Mouse (Mus musculus) limb, embryonic 14.5 days (tissue): Measurements from ENCODE around the gene Il17rc. TPM values are rescaled to one million over a fixed set of nuclear protein-coding genes. Genes with fewer than 3 reads are reported as not detected.

Source experiments
- ATAC-seq: fragments of 200-750 bp; cut with Nextera tagmentation; 2 replicates; pipeline ENCODE4 v1.8.0; 2017; ENCODE audit warnings: low read depth, moderate number of reproducible peaks, moderate TSS enrichment; ENCODE audit not compliant: low FRiP score
- DNase-seq: peaks from one replicate; pipeline ENCODE4 v3.0.0-alpha.2; 2015; ENCODE audit warnings: low spot score
- H3K27ac ChIP-seq: fragments of 300-500 bp; sonication (generic); replicated peaks from 2 replicates; pipeline ENCODE4 v1.5.1; 2014; ENCODE audit warnings: low read depth, mild to moderate bottlenecking, low read length, moderate library complexity, mixed read lengths
- H3K27me3 ChIP-seq: fragments of 300-500 bp; sonication (generic); 2 replicates; pipeline ENCODE4 v1.6.1; 2014; ENCODE audit warnings: low read length, mixed read lengths; ENCODE audit not compliant: control insufficient read depth, insufficient read depth
- H3K36me3 ChIP-seq: fragments of 300-500 bp; sonication (generic); 2 replicates; pipeline ENCODE4 v1.6.1; 2014; ENCODE audit warnings: mild to moderate bottlenecking, low read length, moderate library complexity, mixed read lengths; ENCODE audit not compliant: control insufficient read depth, insufficient read depth
- H3K4me1 ChIP-seq: fragments of 300-500 bp; sonication (generic); 2 replicates; pipeline ENCODE4 v1.6.1; 2014; ENCODE audit warnings: antibody characterized with exemption, low read length, mixed read lengths; ENCODE audit not compliant: control insufficient read depth, insufficient read depth
- H3K4me2 ChIP-seq: fragments of 300-500 bp; sonication (generic); replicated peaks from 2 replicates; pipeline ENCODE4 v1.6.1; 2014; ENCODE audit warnings: low read depth, mild to moderate bottlenecking, low read length, moderate library complexity; ENCODE audit not compliant: severe bottlenecking
- H3K4me3 ChIP-seq: fragments of 300-500 bp; sonication (generic); replicated peaks from 2 replicates; pipeline ENCODE4 v1.5.1; 2014; ENCODE audit warnings: low read length
- H3K9ac ChIP-seq: fragments of 300-500 bp; sonication (generic); 2 replicates; pipeline ENCODE4 v1.6.1; 2014; ENCODE audit warnings: mild to moderate bottlenecking, low read depth, low read length, moderate library complexity; ENCODE audit not compliant: severe bottlenecking
- H3K9me3 ChIP-seq: fragments of 300-500 bp; sonication (generic); 2 replicates; pipeline ENCODE4 v1.6.1; 2016; ENCODE audit warnings: low read length; ENCODE audit not compliant: control insufficient read depth
- POLR2A ChIP-seq: fragments of 200-500 bp; IDR thresholded peaks from 2 replicates; pipeline ENCODE4 v1.8.0; 2012; ENCODE audit warnings: inconsistent platforms, mild to moderate bottlenecking, moderate library complexity, borderline replicate concordance; ENCODE audit not compliant: insufficient read depth, insufficient read length; ENCODE audit errors: extremely low read depth
- WGBS: fragments of 180-500 bp; shearing (Covaris S2); extraction: QIAGEN DNeasy Blood & Tissue Kit; methylation state at CpG from one replicate; pipeline ENCODE4 v1.1.7; 2014; 5-methylcytosine and 5-hydroxymethylcytosine counted together
- polyA plus RNA-seq, 2 experiments: library from polyadenylated mRNA; depleted of rRNA in 1 of 2; stranded (reverse) in 1 of 2; unstranded in 1 of 2; fragments of >200 nt; fragmentation: Nextera tagmentation in 1 of 2; extraction: Ambion mirVana in 1 of 2; gene quantifications; 2 replicates each; pipeline versions ENCODE4 v1.2.1 to v1.2.3; 2012 to 2014

Il17rc gene
- polyA plus RNA-seq, 2 experiments = 21.5 to 28.2 TPM

DNA sequence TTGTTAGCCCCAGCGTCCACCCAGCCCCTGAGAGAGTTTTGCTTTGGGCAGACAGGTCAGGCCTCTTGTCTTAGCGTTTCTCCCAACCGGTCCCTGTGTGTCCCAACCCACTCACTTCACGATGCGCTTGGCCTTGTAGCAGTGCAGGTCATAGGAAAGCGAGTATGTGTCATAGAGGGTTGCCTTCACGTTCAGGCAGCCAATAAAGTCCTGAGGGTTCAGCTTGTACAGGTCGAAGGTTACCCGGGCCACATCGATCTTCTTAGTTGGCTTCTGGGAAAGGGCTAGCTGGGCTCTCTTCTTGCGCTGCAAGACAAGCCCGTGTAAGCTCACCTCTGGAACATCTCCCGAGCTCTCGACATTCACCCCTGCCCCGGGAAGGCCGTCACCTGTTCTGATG is 43.2 kb upstream of the Il17rc start:
- Histone ChIP-seq H3K4me2 (no peak overlapping the region), H3K36me3 (no peaks in the 10 kb centered on the region), H3K9ac (no peak overlapping the region), H3K27ac (no peak overlapping the region), H3K27me3 (no peaks in the 10 kb centered on the region), H3K4me3 (no peak overlapping the region), H3K4me1 (no peaks in the 10 kb centered on the region), H3K9me3 (no peaks in the 10 kb centered on the region)
- whole genome bisulfite sequencing = 90% methylated on average over 16 of the region's 16 CpGs
- TF ChIP-seq POLR2A = no peak
- DNase-seq = no peak
- ATAC-seq = no peak

DNA sequence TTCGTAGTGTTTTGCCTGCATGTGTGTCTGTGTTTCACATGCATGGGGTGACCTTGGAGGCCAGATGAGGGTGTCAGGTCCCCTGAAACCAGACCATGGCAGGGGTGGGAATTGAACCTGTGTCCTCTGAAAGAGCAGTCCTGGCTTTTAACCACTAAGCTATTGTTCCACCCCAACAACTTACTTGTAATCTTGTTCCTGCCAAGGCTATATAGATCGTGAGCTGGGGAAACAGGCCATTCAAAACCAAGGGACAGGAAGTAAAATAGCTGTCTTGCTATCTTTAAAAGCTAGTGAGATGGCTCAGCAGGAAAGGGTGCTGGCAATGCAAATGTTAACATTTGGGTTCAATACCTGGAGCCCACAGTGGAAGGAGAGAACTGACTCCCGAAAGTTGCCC is 41.3 kb upstream of the Il17rc start:
- no peaks in the 10 kb centered on the region for H3K4me1 ChIP-seq
- 78% methylated on average over 3 of the region's 3 CpGs for WGBS

DNA sequence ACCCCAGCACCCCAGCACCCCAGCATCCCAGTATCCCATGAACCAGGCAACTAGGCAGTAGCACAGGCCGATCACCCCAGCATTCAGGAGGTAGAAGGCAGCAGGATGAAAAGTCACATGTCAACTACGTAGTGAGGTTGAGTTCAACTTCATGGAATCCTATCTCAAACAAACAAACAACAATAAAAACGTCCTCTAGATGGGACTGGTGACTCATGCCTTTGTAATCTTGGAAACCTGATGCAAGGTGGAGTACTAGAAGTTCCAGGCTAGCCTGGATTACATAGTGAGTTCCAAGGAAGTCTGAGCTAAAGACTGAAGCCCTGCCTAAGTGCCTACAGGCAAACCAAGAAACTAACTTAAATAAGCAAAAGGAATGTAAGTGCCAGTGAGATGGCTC is 40.4 kb upstream of the Il17rc start:
- no peaks in the 10 kb centered on the region for H3K36me3 ChIP-seq
- no peaks in the 10 kb centered on the region for H3K27me3 ChIP-seq
- no peak for DNase-seq
- no peaks in the 10 kb centered on the region for H3K9me3 ChIP-seq
- no peak overlapping the region for H3K9ac ChIP-seq
- H3K4me2 ChIP-seq = no peak overlapping the region
- no peak for ATAC-seq
- H3K4me3 ChIP-seq = no peak overlapping the region
- no peak overlapping the region for H3K27ac ChIP-seq
- no peaks in the 10 kb centered on the region for H3K4me1 ChIP-seq
- 58% methylated on average over 3 of the region's 3 CpGs for WGBS
- no peak for TF ChIP-seq POLR2A

More for the DNA sequence above, 41.3 kb upstream of the Il17rc start:
- Histone ChIP-seq H3K9me3 (no peaks in the 10 kb centered on the region), H3K36me3 (no peaks in the 10 kb centered on the region), H3K27ac (no peak overlapping the region), H3K9ac (no peak overlapping the region), H3K4me2 (no peak overlapping the region), H3K27me3 (no peaks in the 10 kb centered on the region), H3K4me3 (no peak overlapping the region)
- DNase-seq = no peak
- TF ChIP-seq POLR2A = no peak
- no peak for ATAC-seq

DNA sequence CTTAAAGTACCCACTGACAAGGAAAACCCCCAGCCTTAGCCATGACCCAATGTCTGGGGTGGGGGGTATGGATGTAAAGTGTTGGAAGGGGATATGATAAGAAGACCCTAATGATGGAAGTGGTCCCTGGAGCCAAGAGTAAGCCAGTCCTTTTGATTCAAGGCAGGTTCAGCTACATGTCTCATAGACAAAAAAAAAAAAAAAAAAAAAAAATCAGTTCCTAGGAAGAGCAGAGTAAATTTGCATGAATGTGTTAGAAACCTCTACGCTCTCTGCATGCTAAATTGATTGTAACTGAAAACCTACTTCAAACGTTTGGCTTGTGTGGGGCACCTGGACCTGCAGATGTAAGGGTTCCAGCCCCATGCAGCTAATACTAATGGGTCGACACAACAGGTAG is 39.4 kb upstream of the Il17rc start:
- TF ChIP-seq POLR2A = no peak
- no peaks in the 10 kb centered on the region for H3K36me3 ChIP-seq
- H3K27ac ChIP-seq = no peak overlapping the region
- H3K9me3 ChIP-seq = no peaks in the 10 kb centered on the region
- H3K4me1 ChIP-seq = no peaks in the 10 kb centered on the region
- H3K27me3 ChIP-seq = no peaks in the 10 kb centered on the region
- ATAC-seq = no peak
- H3K9ac ChIP-seq = no peak overlapping the region
- 45% methylated on average over 3 of the region's 3 CpGs for WGBS
- H3K4me2 ChIP-seq = no peak overlapping the region
- no peak for DNase-seq
- H3K4me3 ChIP-seq = no peak overlapping the region

DNA sequence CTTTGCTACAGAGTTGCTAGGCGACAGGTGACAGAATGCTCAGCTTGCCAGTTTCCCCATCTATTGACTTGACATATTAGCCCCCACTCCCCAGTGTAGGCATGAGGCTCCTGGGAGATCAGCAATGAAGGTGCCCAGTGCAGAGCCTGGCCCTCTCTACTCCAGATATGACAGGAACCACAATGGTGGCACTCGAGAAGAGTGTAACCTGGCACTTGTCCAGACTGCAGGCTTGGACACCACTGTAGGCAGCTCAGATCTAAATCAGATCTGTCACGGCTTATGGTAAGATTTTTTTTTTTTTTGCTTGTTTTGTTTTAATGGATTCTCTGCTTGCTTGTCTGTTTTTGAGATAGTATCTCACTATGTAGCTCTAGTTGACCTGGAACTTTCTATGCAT is 37.6 kb upstream of the Il17rc start:
- Histone ChIP-seq H3K4me1 (no peaks in the 10 kb centered on the region), H3K4me3 (no peak overlapping the region), H3K27me3 (no peaks in the 10 kb centered on the region), H3K9me3 (no peaks in the 10 kb centered on the region), H3K9ac (no peak overlapping the region), H3K27ac (no peak overlapping the region), H3K4me2 (no peak overlapping the region), H3K36me3 (no peaks in the 10 kb centered on the region)
- DNase-seq (no peak), ATAC-seq (no peak)
- no peak for TF ChIP-seq POLR2A
- 84% methylated on average over 3 of the region's 3 CpGs for WGBS

DNA sequence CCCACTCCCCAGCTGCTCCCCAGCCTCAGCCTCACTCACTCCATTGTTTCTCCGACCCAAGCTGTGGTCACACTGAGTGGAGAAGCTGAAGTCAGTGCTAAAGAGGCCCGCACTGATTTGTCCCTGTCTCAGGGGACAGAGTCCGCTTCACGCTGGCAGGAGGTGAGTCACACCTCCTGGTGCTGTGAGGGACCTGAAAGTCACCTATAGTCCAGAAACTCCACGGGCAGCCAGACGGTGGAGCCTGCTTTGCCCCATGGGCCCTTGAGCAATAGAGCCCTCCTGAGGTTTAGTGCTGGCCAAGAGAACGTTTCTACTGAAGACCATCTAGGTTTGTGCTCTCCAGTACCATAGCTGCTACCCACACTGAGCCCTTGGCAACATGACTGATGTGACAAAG is 36.5 kb upstream of the Il17rc start:
- Histone ChIP-seq H3K4me1 (no peaks in the 10 kb centered on the region), H3K9ac (no peak overlapping the region), H3K27ac (no peak overlapping the region), H3K4me2 (no peak overlapping the region), H3K9me3 (no peaks in the 10 kb centered on the region), H3K27me3 (no peaks in the 10 kb centered on the region), H3K4me3 (no peak overlapping the region), H3K36me3 (no peaks in the 10 kb centered on the region)
- DNase-seq (no peak), ATAC-seq (no peak)
- TF ChIP-seq POLR2A = no peak
- WGBS = 77% methylated on average over 7 of the region's 7 CpGs
